Mouse (Mus musculus): ENCODE measurements around the gene Rad51d.
"Not testable (repeated sequence)": the region's sequence is repeated elsewhere in the genome, so short reads cannot be mapped to it uniquely, and the experiment has no call there.

Rad51d gene

DNA sequence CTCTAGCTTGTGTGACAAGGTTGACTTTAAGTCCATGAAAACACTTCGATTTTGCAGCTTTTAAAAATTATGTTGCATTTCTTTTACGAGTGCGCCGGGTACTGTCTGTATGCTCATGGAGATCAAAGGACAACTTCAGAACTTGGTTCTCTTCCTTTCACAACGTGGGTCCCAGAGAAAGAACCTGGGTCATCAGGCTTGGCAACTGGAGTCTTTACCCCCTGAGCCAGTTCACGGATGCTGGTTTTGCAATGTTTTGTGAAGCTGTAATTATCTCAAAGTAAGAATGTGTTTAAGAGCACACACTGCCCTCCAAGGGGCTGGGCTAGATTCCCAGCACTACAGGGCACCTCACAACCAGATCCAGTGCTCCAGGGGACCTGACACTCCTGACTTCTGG is 36.3 kb downstream of the Rad51d start:
- DNase-seq, result no peak

DNA sequence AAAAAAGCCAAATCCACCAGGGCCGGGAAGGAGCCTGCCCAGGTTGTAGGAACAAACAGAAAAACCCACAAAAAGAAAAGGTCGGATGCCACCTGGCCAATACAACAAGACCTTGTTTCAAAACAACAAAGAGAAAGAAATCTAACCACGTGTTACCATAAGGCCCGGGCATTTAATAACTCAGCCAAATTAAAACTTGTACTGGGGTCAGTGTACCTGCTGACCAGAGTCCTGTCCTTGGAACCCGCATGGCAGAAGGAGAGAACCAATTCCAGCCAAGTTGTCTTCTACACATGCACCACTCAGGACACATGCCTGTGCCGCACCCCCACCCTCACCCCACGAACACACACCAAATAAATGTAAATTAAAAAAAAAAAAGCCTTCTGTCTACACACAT is 37.5 kb downstream of the Rad51d start:
- no peak for DNase-seq

DNA sequence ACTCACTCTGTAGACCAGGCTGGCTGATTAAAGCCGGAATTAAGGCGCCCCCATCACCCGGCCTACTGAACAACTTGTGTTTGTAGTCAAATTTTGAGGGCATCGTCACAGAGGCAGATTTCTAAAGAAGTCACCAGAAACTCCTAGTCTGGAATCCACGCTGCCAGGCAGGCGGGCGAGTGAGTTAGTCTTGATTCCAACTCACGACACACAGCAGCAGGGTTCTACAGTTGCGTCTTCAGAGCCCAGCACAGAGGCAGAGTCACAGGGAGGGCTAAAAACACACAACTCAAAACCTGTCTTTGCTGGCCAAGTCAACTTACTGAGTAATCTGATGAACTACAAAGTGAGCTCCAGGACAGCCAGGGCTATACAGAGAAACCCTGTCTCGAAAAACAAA is 37.9 kb downstream of the Rad51d start:
- no peak for DNase-seq

DNA sequence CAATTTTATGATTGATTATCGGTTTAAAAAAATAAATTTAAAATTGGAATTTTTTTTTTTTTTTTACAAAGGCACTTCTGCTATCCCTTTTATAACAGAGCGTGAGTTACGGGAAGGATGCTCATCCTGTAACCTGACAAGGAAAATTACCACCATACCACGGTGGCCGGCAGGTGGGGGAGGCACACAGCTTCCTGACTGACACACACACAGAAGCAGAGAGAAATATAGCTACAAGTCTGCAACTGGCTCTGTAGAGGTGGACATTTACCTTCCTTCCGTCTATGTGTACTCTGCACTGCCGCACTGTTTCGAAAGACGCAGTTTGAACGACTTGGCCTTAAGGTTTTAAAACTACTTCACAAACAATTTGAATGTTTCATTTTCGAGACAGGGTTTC is 38.3 kb downstream of the Rad51d start:
- no peak for DNase-seq

DNA sequence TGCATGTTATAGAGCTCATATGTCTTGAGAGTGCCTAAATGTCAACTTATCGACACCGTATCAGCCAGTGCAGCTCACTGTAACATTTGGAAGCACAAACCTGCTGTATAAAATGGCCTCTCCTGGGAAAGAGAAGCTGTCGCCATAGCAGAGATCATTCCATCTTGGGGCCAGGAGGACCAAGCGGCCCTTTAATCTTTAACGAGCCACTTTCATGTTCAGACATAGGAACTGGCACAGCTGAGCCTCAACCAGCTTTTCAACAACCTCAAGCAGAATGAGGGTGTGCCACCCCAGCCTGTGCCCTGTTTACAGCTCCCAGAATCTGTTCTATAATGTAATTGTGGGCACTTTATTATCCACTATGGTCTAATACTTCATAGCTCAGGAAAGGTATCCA is 40.2 kb downstream of the Rad51d start:
- DNase-seq, result no peak

DNA sequence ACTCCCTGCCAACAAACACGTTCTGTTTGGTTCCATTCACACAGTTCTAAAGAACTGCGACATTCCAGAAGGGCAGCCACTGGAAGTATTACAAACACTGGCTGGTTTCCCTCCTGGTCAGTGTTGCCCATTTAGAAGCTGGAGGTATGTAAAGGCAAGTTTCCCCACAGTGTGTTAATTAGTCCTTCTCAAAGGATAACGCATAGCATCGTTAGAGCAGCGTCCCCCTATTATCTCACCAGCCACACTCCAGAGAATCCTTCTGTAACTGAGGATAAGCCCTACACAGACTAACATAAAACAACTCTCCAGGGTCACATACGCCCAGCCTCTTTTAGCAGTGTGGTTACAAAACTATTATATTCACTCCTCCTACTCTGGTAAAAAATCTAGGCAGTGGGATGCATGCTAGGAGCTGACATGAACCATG is 42.8 kb downstream of the Rad51d start:
- DNase-seq, result no peak

DNA sequence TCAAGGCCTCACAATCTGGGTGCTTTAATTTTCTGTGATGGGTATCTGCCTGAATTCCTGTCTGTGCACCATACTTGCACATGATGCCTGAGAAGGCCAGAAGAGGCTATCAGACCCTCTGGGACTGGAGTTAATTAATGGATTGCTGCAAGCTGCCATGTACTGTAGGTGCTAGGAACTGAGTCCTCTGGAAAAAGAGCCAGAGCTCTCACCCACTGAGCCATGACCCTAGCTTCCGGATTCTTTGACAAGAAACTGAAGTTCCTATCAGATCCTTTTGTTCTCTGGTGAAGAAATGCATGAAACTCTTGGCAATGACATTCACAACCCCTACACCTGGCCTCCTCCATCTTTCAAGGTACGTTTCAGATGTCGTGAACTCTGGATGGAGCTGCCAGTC is 43.5 kb downstream of the Rad51d start:
- DNase-seq, result no peak

DNA sequence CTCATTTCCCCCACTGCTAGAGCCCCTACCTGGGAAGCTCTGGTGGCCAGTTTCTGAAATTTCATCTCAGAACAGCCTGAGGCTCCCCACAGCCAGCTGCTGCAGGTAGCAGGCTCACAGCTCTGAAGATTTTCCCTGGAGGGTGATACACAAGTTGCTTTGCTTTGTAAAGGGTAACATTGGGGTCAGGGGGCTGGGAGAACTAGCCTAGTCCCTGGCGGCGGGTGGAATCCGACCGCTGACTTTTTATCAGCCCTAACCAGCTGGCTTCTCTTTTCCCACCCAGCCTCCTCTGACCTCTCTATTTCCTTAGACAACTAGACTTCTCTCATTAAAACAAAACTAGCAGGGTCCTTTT is 44.4 kb downstream of the Rad51d start:
- no peak for DNase-seq

DNA sequence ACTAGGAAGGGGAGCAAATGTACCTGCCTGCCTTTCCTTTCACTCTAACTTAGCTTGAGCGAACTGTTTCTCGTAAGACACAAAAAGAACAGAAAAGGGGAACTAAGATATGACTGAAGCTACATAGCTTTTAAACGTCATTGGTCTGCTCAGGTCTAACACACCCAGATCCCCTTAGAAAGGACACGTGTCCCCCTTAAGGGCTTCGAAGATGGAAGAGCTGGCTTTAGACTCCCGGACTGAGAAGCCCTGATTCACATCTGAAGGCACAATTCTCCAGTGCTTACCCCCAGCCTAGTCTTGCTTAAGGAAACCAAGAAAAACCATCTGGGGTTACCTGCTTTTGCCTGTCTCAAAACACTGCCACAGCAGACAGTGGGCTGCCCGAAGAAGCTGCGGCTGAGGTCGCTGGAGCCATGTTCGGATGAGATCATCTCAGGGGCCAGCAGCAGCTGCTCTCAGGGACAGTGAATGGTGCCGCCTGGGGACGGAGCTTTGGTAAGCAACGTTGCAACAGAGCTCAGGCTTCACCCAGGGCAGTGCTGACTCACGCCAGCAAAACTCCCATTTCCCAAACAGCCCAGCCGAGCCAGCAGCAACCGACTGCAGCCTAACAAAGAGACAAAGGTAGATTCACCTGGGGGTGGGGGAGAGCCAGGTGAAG is 44.9 kb downstream of the Rad51d start:
- peak; percentile 88 for DNase-seq

DNA sequence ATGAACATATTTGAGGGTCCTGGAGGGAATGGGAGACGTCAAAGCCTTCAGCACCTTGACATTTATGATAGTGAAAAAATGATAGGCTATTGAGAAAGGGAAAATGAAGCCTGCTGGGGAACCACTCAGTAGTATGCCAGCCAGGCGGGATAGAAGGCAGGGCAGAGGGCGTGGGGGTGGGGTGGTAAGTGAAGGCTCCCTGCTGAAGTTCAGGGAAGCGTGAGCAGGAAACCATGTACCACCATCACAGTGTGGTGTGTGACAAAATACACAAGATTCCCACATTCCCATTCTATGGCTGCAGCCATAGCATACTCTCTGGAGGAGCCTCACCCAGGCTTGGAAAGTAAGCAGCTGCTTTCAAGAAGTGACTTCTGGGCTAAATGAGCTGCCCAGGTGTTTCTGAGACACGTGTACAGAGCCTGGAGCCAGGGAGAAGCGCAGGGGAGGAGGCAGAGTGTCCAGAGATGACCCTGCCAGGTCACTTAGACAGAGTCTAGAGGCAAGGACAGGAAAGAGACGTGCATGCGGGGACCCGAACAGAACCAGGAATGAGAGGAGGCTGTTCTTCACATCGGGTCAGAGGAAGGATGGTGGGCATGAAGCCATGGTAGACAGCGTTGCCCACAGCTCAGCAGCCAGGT is 45.5 kb downstream of the Rad51d start:
- DNase-seq, result no peak

DNA sequence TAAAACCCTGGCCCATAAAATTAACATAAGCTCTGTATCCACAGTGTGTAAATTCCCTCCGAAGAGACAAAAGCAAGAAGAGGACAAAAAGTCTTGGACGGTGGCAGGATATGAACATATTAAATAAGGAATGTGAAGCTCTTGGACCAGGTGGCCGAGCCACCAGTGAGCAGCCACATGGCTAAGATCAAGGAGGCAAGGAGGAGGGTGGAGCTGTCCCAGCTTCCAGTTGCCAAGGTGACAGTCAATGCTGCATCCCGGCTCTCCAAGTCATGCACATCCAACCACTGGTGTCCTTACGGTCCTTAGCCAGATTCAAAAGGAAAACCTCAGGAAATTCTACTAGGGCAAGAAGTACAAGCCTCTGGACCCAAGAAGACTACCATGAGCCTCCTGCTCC is 51.9 kb downstream of the Rad51d start:
- DNase-seq, result no peak

DNA sequence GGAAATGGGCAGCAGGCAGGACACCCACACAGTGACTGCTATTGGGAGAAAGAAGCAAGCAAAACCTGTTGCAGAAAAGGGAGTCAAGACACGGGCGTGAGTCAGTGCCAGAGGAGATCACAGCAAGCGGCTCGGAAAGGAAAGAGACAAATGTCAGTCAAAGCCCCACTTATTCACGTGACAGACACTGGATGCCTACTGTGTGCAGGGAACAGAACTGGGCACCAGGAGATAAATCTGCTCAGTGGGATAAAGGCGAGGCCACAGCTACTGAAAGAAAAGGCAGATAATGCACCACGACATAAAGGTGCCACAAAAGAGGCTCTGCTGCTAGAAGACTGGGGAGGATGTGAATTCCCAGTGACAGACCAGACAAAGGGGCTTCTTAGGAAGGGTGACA is 52.6 kb downstream of the Rad51d start:
- DNase-seq, result no peak

DNA sequence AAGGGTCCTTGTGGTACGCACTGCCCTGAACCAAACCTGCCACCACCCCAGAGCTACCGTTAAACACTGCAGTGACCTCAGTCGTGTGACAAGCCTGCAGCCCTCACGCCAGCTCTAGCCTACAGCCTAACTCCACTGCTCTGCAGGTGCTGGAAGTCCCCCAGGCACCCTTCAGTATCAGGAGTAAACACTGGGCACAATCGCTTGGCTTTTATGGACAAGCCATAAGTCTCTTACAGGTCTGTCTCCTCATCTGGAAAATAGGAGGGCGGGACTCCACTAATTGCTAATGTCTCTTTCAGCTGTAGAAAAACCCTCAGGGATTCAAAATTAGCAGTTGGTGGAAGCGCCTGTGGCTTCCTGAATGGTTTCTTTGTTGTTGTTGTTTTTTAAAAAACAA is 53.2 kb downstream of the Rad51d start:
- no peak for DNase-seq

DNA sequence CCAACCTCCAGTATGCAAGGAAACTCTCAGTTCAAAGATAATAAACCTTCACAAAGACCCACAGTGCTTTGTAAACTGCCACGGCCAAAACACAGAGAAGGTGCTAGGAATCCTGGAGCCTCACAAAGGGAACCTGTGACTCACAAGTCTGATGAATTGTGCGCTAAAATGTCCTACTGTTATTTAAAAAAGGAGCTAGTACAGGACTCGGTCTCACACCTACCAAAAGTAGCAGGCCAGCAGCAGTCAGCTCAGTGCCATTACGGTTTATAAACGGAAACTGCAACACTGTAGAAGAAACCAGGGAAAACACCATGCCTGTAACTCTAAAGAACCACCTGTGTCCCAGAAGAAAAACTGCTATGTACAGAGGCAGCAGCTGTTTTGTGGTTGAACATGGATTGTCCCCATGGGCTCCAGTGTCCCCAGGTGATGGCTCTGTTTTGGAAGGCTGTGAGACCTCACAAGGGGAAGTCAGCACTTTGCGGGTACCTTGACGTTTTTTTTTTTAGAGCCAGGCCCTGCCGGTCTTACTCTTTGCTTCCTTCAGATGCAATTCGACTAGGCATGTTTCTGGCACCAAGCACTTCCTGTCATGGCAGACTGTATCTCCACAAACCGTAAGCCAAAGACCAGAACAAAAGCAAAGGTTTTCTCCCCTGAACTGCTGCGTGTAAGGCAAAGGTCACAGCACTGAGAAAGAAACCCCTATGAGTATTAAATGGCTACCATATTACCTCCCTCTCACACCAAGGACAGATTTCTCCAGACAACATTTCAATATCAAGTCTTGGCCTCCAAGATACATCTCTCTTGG is 54.6 kb downstream of the Rad51d start:
- DNase-seq, result no peak

DNA sequence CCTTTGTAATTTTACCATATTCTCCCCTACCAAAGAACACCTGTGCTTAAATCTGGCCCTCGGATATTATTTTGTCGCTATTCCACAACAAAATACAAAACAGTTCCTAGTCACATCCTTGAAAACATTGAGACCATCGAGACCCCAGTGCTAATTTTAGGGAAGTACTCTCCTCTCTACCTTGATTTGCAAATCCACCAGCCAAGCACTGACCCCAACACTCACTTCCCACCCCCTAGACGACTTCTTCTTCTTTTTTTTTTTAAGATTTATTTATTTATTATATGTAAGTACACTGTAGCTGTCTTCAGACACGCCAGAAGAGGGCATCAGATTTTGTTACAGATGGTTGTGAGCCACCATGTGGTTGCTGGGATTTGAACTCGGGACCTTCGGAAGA is 56.1 kb downstream of the Rad51d start:
- DNase-seq, result not testable (repeated sequence)

DNA sequence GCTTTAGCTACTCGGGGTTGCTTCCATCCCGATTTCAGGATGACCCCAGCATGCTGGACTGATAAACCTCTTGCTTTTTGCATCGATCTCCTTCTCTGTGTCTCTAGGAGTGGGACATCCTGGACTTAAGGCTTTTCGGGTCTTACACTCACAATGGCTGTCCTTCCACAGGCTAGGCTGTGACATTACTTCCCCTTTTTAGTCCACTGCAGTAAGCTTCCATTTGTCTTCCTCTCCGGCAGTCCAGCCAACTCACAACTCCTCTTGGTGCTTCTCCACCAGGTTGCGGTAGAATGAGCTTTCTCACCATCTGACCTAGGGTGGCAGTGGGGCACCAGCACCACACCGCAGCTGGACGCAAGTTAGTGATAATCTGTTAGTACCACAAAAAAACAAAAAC is 56.5 kb downstream of the Rad51d start:
- no peak for DNase-seq

DNA sequence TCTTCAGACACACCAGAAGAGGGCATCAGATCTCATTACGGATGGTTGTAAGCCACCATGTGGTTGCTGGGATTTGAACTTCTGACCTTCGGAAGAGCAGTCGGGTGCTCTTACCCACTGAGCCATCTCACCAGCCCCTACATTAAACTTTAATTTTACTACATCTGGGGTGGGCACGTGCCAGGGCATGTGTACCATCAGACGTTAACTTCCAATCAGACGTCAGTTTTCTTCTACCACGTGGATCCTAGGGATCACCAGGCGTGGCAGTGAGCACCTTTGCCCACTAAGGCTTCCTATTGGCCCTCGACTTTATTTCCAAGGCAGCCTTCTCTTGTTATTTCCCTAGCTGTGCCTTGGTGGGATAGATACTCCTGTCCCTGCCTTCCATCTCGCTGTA is 58.0 kb downstream of the Rad51d start:
- DNase-seq, result not testable (repeated sequence)

DNA sequence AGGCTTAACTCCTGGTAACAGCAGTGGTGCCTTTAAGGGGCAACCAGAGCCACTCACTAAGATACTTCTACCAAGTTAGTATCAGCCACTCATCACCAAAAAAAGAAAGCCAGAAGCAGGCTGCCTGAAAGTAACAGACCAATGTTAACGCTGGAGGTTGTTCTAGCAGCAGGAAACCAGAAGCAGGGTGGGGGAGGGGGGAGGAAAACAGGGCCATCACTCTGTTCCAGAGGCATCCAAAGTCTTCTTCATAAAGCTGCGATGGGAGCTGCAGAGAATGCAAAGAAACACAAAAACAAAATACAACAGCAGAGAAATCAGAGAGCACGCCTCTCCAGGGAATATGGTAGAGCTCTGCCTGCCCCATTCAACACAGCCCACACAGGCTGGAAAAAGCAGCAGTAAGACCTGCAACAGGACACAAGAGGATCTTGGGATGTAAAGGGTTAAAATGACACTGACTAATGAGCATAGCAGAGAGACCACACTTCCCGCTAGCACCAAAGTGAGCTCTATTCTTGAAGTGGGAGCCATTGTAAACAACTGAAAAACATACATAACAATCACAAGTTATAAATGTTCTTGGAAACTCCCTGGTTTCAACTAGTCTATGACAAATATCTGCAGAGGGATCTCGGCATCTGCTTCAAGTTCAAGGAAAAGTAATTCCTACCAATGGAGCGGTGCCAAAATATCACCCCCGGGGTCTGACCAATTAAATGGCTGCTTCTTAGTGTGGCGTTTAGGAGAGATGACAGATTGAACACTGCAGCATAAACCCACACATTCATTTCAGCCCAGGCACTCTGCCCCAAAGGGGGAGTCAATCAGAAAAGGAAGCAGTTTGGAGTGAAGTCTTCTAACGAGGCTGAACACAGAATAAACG is 59.2 kb downstream of the Rad51d start:
- DNase-seq, result peak; percentile 51

DNA sequence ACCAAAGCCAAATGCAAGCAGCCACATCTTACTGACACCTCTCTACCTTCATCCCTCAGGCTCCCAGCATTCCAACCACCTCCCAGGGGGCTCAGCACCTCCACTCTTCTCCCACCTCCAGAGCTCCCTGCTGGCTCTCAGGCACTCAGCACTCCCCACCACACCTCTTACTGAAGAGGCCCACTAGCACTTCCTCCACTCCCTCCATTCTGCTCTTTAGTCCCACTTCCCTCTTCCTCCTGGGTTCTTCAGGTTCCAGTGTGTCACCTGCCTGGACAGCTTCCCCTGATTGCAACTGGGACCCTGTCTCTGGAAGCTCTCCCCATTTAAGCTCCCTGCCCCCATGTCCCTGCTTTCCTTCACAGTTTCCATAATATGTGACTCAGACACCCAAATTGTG is 63.6 kb downstream of the Rad51d start:
- no peak for DNase-seq
